Mouse (Mus musculus) olfactory bulb, adult 2 months (tissue): Measurements from ENCODE around the gene Bcl6b.

ENCODE experiments used
- CTCF ChIP-seq: fragments of 200-500 bp; IDR thresholded peaks from 2 replicates; pipeline ENCODE4 v1.5.1; 2012; ENCODE audit warnings: low read depth, mild to moderate bottlenecking, low read length, moderate library complexity; ENCODE audit not compliant: insufficient read depth
- POLR2A ChIP-seq: fragments of 200-500 bp; IDR thresholded peaks from 2 replicates; pipeline ENCODE4 v1.6.1; 2012; ENCODE audit warnings: mild to moderate bottlenecking, low read depth, low read length, moderate library complexity; ENCODE audit not compliant: insufficient read depth

- TF ChIP-seq CTCF (no peak), POLR2A (no peak)
These were observed 9.3 kb downstream of the Bcl6b start for GRCm38 (mm10) chr11:70220323-70220722.
